Mouse (Mus musculus) limb, embryonic 13.5 days (tissue): ENCODE measurements around the gene Smim24. TPM values are rescaled to one million over a fixed set of nuclear protein-coding genes. Genes with fewer than 3 reads are reported as not detected.

Source experiments
- ATAC-seq: fragments of 200-750 bp; cut with Nextera tagmentation; 2 replicates; pipeline ENCODE4 v1.8.0; 2017; ENCODE audit warnings: low read depth, moderate number of reproducible peaks, moderate TSS enrichment; ENCODE audit not compliant: low FRiP score
- H3K27ac ChIP-seq: fragments of 300-500 bp; sonication (generic); 2 replicates; pipeline ENCODE4 v1.5.1; 2015; ENCODE audit warnings: inconsistent platforms, mild to moderate bottlenecking, moderate library complexity
- H3K27me3 ChIP-seq: fragments of 300-500 bp; sonication (generic); 2 replicates; pipeline ENCODE4 v1.6.1; 2015; ENCODE audit warnings: mild to moderate bottlenecking, inconsistent platforms
- H3K36me3 ChIP-seq: fragments of 300-500 bp; sonication (generic); 2 replicates; pipeline ENCODE4 v1.6.1; 2015; ENCODE audit warnings: inconsistent platforms, mild to moderate bottlenecking, moderate library complexity
- H3K4me1 ChIP-seq: fragments of 300-500 bp; sonication (generic); 2 replicates; pipeline ENCODE4 v1.6.1; 2015; ENCODE audit warnings: inconsistent platforms
- H3K4me2 ChIP-seq: fragments of 300-500 bp; sonication (generic); replicated peaks from 2 replicates; pipeline ENCODE4 v1.6.1; 2015; ENCODE audit warnings: inconsistent platforms, mild to moderate bottlenecking, moderate library complexity
- H3K4me3 ChIP-seq: fragments of 300-500 bp; sonication (generic); 2 replicates; pipeline ENCODE4 v1.5.1; 2015; ENCODE audit warnings: moderate library complexity, mild to moderate bottlenecking, inconsistent platforms
- H3K9ac ChIP-seq: fragments of 300-500 bp; sonication (generic); 2 replicates; pipeline ENCODE4 v1.6.1; 2015; ENCODE audit warnings: mild to moderate bottlenecking, inconsistent platforms
- H3K9me3 ChIP-seq: fragments of 300-500 bp; sonication (generic); 2 replicates; pipeline ENCODE4 v1.6.1; 2016; ENCODE audit warnings: inconsistent platforms
- WGBS: fragments of 180-500 bp; shearing (Covaris S2); methylation state at CpG from one replicate; pipeline ENCODE4 v1.1.7; 2015; 5-methylcytosine and 5-hydroxymethylcytosine counted together
- microRNA-seq: library from miRNA; unstranded; fragments of <30 nt; microRNA quantifications from one replicate; pipeline ENCODE4, GENCODE M21; 2016
- polyA plus RNA-seq: library from polyadenylated mRNA; unstranded; fragments of >200 nt; fragmentation: Nextera tagmentation; extraction: Ambion mirVana; gene quantifications from 2 replicates; pipeline ENCODE4 v1.2.1, GENCODE M21; 2015

Gene Smim24
- polyA plus RNA-seq, 1 experiment from 2014 or later: 4.2 TPM

- Histone ChIP-seq H3K36me3 (no peaks in the 10 kb centered on the region), H3K9ac (no peak overlapping the region), H3K4me2 (no peak overlapping the region)
Observed at GRCm38 (mm10) chr10:81434361-81435263, 41.8 kb downstream of the Smim24 start.

GRCm38 (mm10) chr10:81435436-81435835 lies 42.6 kb downstream of the Smim24 start:
- H3K27me3 ChIP-seq: peaks cover 10% of the 10 kb centered on the region; the same call in 1 of the 2 replicates
- H3K4me2 ChIP-seq: no peak overlapping the region
- no peak overlapping the region for H3K27ac ChIP-seq
- no peak overlapping the region for H3K4me3 ChIP-seq
- ATAC-seq: no peak
- peak overlapping the region; percentile 13; the same call in 1 of the 2 replicates for H3K9ac ChIP-seq
- WGBS: 77% methylated on average over 3 of the region's 3 CpGs
- H3K36me3 ChIP-seq: no peaks in the 10 kb centered on the region
- no peaks in the 10 kb centered on the region for H3K9me3 ChIP-seq
- H3K4me1 ChIP-seq: peaks cover 22% of the 10 kb centered on the region

More at GRCm38 (mm10) chr10:81434361-81435263, 41.8 kb downstream of the Smim24 start:
- Histone ChIP-seq H3K9me3 (no peaks in the 10 kb centered on the region), H3K27me3 (peaks cover 10% of the 10 kb centered on the region; the same call in 1 of the 2 replicates), H3K4me1 (peaks cover 24% of the 10 kb centered on the region), H3K4me3 (no peak overlapping the region), H3K27ac (no peak overlapping the region)
- 56% methylated on average over 15 of the region's 15 CpGs for WGBS
- no peak for ATAC-seq

DNA sequence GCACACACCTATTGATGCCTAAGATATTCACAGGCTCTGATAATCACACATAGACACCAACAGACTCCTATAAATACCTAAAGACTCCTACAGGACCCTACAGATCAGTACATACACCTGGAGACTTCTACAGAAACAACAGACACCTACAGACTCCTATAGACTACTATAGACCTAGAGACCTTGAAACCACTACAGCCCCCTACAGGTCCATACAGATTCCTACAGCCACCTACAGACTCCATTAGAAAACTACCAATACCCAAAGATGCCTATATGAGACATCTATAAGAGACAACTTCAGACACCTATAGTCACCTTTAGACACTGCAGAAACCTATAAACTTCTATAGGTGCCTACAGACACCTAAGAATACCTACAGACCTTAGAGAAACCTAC lies 48.2 kb downstream of the Smim24 start:
- Histone ChIP-seq H3K4me1 (no peaks in the 10 kb centered on the region), H3K4me2 (no peak overlapping the region), H3K36me3 (no peaks in the 10 kb centered on the region), H3K27ac (no peak overlapping the region), H3K4me3 (no peak overlapping the region), H3K9me3 (no peaks in the 10 kb centered on the region), H3K9ac (no peak overlapping the region), H3K27me3 (peaks cover 9% of the 10 kb centered on the region; the same call in 1 of the 2 replicates)
- ATAC-seq: no peak; the same call in 1 of the 2 replicates

Small RNA genes within 50 kb of the gene (microRNA-seq; reads per million reads assigned to microRNA genes)
- gene Mir1191b (not detected), gene Mir6913 (not detected)

Other genes starting within 250 kb of the Smim24 start
- 62.2 and 62.3 TPM in 2 replicates for gene Pias4, start 225.1 kb upstream of the Smim24 start, polyA plus RNA-seq
- gene Eef2, start 216.4 kb upstream of the Smim24 start, polyA plus RNA-seq: 577 and 592 TPM in 2 replicates
- 53.4 and 53.7 TPM in 2 replicates for gene Dapk3, start 210.0 kb upstream of the Smim24 start, polyA plus RNA-seq
- not detected in 2 replicates for gene 4930442H23Rik, start 209.2 kb upstream of the Smim24 start, polyA plus RNA-seq
- gene Nmrk2, start 191.0 kb upstream of the Smim24 start, polyA plus RNA-seq: 0.18 and 0.26 TPM in 2 replicates
- 0.20 and 0.43 TPM in 2 replicates for gene Atcay, start 162.2 kb upstream of the Smim24 start, polyA plus RNA-seq
- gene Zfr2, start 159.9 kb upstream of the Smim24 start, polyA plus RNA-seq: 11.5 and 11.6 TPM in 2 replicates
- gene Matk, start 140.1 kb upstream of the Smim24 start, polyA plus RNA-seq: 4.7 and 5.4 TPM in 2 replicates
- gene Mrpl54, start 126.1 kb upstream of the Smim24 start, polyA plus RNA-seq: 206 and 213 TPM in 2 replicates
- 63.3 and 63.5 TPM in 2 replicates for gene Apba3, start 126.1 kb upstream of the Smim24 start, polyA plus RNA-seq
- 2.6 and 2.9 TPM in 2 replicates for gene Tjp3, start 101.5 kb upstream of the Smim24 start, polyA plus RNA-seq
- gene Pip5k1c, start 100.1 kb upstream of the Smim24 start, polyA plus RNA-seq: 51.5 and 58.5 TPM in 2 replicates
- gene Cactin, start 71.9 kb upstream of the Smim24 start, polyA plus RNA-seq: 41.8 and 42.3 TPM in 2 replicates
- 5.2 and 7.8 TPM in 2 replicates for gene Tbxa2r, start 64.3 kb upstream of the Smim24 start, polyA plus RNA-seq
- 0.06 TPM in 1 of 2 replicates, not detected in the other for gene Gipc3, start 49.8 kb upstream of the Smim24 start, polyA plus RNA-seq
- 106 and 109 TPM in 2 replicates for gene Hmg20b, start 42.6 kb upstream of the Smim24 start, polyA plus RNA-seq
- 12.2 and 13.6 TPM in 2 replicates for gene Mfsd12, start 35.6 kb upstream of the Smim24 start, polyA plus RNA-seq
- 0.97 and 1.0 TPM in 2 replicates for gene 4930404N11Rik, start 27.2 kb upstream of the Smim24 start, polyA plus RNA-seq
- 111 and 112 TPM in 2 replicates for gene Fzr1, start 14.5 kb upstream of the Smim24 start, polyA plus RNA-seq
- gene Dohh, start 8.6 kb upstream of the Smim24 start, polyA plus RNA-seq: 72.7 and 79.4 TPM in 2 replicates
- 3.3 and 4.0 TPM in 2 replicates for gene Gm48551, start 8.6 kb upstream of the Smim24 start, polyA plus RNA-seq
- gene Gm48552, start 4.0 kb upstream of the Smim24 start, polyA plus RNA-seq: 1.7 and 1.9 TPM in 2 replicates
- gene Nfic, start 62.6 kb downstream of the Smim24 start, polyA plus RNA-seq: 77.2 and 82.8 TPM in 2 replicates
- 1.6 TPM in 2 replicates for gene Celf5, start 89.7 kb downstream of the Smim24 start, polyA plus RNA-seq
- gene Ncln, start 103.3 kb downstream of the Smim24 start, polyA plus RNA-seq: 98.0 and 102 TPM in 2 replicates
- gene S1pr4, start 107.1 kb downstream of the Smim24 start, polyA plus RNA-seq: 0.28 and 0.53 TPM in 2 replicates
- gene Gna15, start 131.2 kb downstream of the Smim24 start, polyA plus RNA-seq: 1.6 and 1.9 TPM in 2 replicates
- gene Gna11, start 152.1 kb downstream of the Smim24 start, polyA plus RNA-seq: 89.8 and 89.9 TPM in 2 replicates
- 477 and 492 TPM in 2 replicates for gene Aes, start 166.4 kb downstream of the Smim24 start, polyA plus RNA-seq
- gene Tle2, start 181.5 kb downstream of the Smim24 start, polyA plus RNA-seq: 68.8 and 69.8 TPM in 2 replicates
- gene Tle6, start 208.0 kb downstream of the Smim24 start, polyA plus RNA-seq: 13.8 and 18.4 TPM in 2 replicates
- gene BC025920, start 213.2 kb downstream of the Smim24 start, polyA plus RNA-seq: 1.3 and 1.5 TPM in 2 replicates
- 60.3 and 61.9 TPM in 2 replicates for gene Sirt6, start 234.7 kb downstream of the Smim24 start, polyA plus RNA-seq
- gene Ankrd24, start 235.5 kb downstream of the Smim24 start, polyA plus RNA-seq: 11.6 and 12.1 TPM in 2 replicates